Mouse (Mus musculus) lung, postnatal 0 days (tissue): ENCODE results near the gene C130060K24Rik.

Experiments
- CTCF ChIP-seq: IDR thresholded peaks from 2 replicates; pipeline ENCODE4 v1.5.1; 2016; ENCODE audit warnings: antibody characterized with exemption, mild to moderate bottlenecking
- EP300 ChIP-seq: IDR thresholded peaks from 2 replicates; pipeline ENCODE4 v1.6.1; 2016; ENCODE audit warnings: antibody characterized with exemption, mild to moderate bottlenecking, control low read depth

GRCm38 (mm10) chr6:65470320-65470719 is 89.4 kb downstream of the C130060K24Rik start:
- no peak for TF ChIP-seq CTCF
- TF ChIP-seq EP300 = no peak
